Mouse (Mus musculus) myocyte (in vitro differentiated cells): ENCODE data around the gene Tmem108.

Experiments used
- CEBPB ChIP-seq: IDR thresholded peaks from 2 replicates; pipeline ENCODE4 v1.6.1; 2011; ENCODE audit warnings: mild to moderate bottlenecking, moderate library complexity; ENCODE audit not compliant: poor library complexity, insufficient read depth, severe bottlenecking
- E2F4 ChIP-seq: IDR thresholded peaks from one replicate; pipeline ENCODE4 v1.6.1; 2011; ENCODE audit warnings: mild to moderate bottlenecking, control low read depth, moderate library complexity; ENCODE audit not compliant: insufficient read depth
- MAX ChIP-seq: IDR thresholded peaks from one replicate; pipeline ENCODE4 v1.6.1; 2011; ENCODE audit warnings: low read depth, mild to moderate bottlenecking, control low read depth
- MYOD1 ChIP-seq, 3 experiments: IDR thresholded peaks; one replicate each; pipeline ENCODE4 v1.6.1; 2011; ENCODE audit warnings: control low read depth in 2 of 3, low read depth in 2 of 3, mild to moderate bottlenecking in 2 of 3, moderate library complexity in 1 of 3; ENCODE audit not compliant: insufficient read length in 2 of 3, control insufficient read depth in 1 of 3
- MYOG ChIP-seq, 3 experiments: IDR thresholded peaks; one replicate each; pipeline ENCODE4 v1.6.1; 2011; ENCODE audit warnings: control low read depth in 2 of 3, low read depth in 2 of 3, mild to moderate bottlenecking in 2 of 3; ENCODE audit not compliant: insufficient read length in 2 of 3, control insufficient read depth in 1 of 3, insufficient read depth in 1 of 3
- POLR2A ChIP-seq: IDR thresholded peaks from one replicate; pipeline ENCODE4 v1.6.1; 2011; ENCODE audit warnings: low read depth, mild to moderate bottlenecking, control low read depth, moderate library complexity; ENCODE audit not compliant: insufficient read length
- POLR2AphosphoS2 ChIP-seq: IDR thresholded peaks from one replicate; pipeline ENCODE4 v1.6.1; 2011; ENCODE audit warnings: low read depth, control low read depth; ENCODE audit not compliant: insufficient read length
- REST ChIP-seq: IDR thresholded peaks from one replicate; pipeline ENCODE4 v1.6.1; 2011; ENCODE audit warnings: mild to moderate bottlenecking, control low read depth, moderate library complexity; ENCODE audit not compliant: insufficient read depth, insufficient read length
- SRF ChIP-seq: IDR thresholded peaks from one replicate; pipeline ENCODE4 v1.6.1; 2011; ENCODE audit warnings: low read depth; ENCODE audit not compliant: control insufficient read depth, insufficient read length
- TCF12 ChIP-seq: IDR thresholded peaks from one replicate; pipeline ENCODE4 v1.6.1; 2011; ENCODE audit warnings: mild to moderate bottlenecking, control low read depth; ENCODE audit not compliant: poor library complexity, insufficient read depth, severe bottlenecking
- TCF3 ChIP-seq: IDR thresholded peaks from one replicate; pipeline ENCODE4 v1.6.1; 2011; ENCODE audit warnings: low read depth, control low read depth; ENCODE audit not compliant: insufficient read length
- USF1 ChIP-seq: IDR thresholded peaks from one replicate; pipeline ENCODE4 v1.6.1; 2011; ENCODE audit warnings: low read depth, mild to moderate bottlenecking, control low read depth, moderate library complexity

- no peak for TF ChIP-seq MYOG (IDR thresholded peaks at IDR 0.05; ENCODE audit: control insufficient read depth in 1 of 3, insufficient read depth in 1 of 3, insufficient read length in 2 of 3, low read depth in 2 of 3)
- no peak for TF ChIP-seq REST
- TF ChIP-seq POLR2A, result no peak
- TF ChIP-seq MAX, result no peak
- TF ChIP-seq E2F4, result no peak
- TF ChIP-seq TCF12, result no peak
- TF ChIP-seq POLR2AphosphoS2, result no peak
- no peak for TF ChIP-seq SRF
- no peak for TF ChIP-seq USF1
- TF ChIP-seq MYOD1 (IDR thresholded peaks at IDR 0.05; ENCODE audit: control insufficient read depth in 1 of 3, insufficient read length in 2 of 3, low read depth in 2 of 3), result peak in 1 of 3 experiments; percentile 38
- TF ChIP-seq TCF3, result no peak
- no peak for TF ChIP-seq CEBPB
These were observed 297.8 kb downstream of the Tmem108 start for GRCm38 (mm10) chr9:103463833-103464232.
